Mouse (Mus musculus) cortical plate, adult 2 months (tissue): ENCODE data around the gene Vmn1r152. TPM values are rescaled to one million over a fixed set of nuclear protein-coding genes. Genes with fewer than 3 reads are reported as not detected.
"Not testable (repeated sequence)": the region's sequence is repeated elsewhere in the genome, so short reads cannot be mapped to it uniquely, and the experiment has no call there.

Experiments
- H3K27ac ChIP-seq: fragments of 200-500 bp; 2 replicates; pipeline ENCODE4 v1.5.1; 2012; ENCODE audit warnings: low read length, control low read depth, inconsistent platforms; ENCODE audit not compliant: insufficient read depth
- H3K4me1 ChIP-seq: fragments of 200-500 bp; 2 replicates; pipeline ENCODE4 v1.6.1; 2011; ENCODE audit warnings: low read length; ENCODE audit not compliant: control insufficient read depth, insufficient read depth
- H3K4me3 ChIP-seq: fragments of 200-500 bp; 2 replicates; pipeline ENCODE4 v1.5.1; 2011; ENCODE audit warnings: mild to moderate bottlenecking, low read length, control low read depth; ENCODE audit not compliant: insufficient read depth
- polyA plus RNA-seq: library from polyadenylated mRNA; depleted of rRNA; stranded (reverse); fragments of >200 nt; gene quantifications from 2 replicates; pipeline ENCODE4 v1.2.3, GENCODE M21; 2012; rRNA removed

Vmn1r152 gene
- not detected in 2 replicates for polyA plus RNA-seq

DNA sequence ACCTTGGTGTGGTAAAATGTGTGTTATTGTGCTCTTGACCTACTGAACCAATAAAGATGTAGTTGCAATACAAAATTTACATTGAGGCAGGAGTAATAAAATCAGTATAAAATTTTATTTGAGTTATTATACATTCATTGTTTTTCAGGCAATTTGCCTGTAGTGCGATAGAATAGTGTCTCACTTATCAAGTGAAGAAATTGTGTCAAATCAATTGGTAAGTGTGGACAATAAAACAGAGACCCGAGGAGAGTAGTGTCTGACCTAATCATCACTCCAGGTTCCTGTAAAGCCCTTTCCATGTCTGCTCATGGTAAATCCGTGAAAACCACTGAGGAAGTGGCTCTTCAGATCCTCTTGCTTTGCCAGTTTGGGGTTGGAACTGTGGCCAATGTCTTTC lies at the start of gene Vmn1r152:
Vmn1r152 (plus strand) TSS at position 301 of the 400 bp plus-strand sequence.
- H3K4me3 ChIP-seq, H3K27ac ChIP-seq, H3K4me1 ChIP-seq: not testable (repeated sequence)

DNA sequence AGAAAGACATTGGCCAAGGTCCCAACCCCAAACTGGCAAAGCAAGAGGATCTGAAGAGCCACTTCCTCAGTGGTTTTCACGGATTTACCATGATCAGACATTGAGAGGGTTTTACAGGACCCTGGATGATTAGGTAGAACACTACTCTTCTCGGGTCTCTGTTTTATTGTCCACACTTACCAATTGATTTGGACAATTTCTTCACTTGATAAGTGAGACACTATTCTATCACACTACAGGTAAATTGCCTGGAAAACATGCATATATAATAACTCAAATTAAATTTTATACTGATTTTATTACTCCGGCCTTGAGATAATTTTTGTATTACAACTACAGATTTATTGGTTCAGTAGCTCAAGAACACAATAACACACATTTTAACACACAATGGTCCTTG lies 23.2 kb upstream of the Vmn1r152 start, which contains the start of gene Vmn1r151:
Vmn1r151 (minus strand) TSS at position 101 of the 400 bp plus-strand sequence.
- H3K4me1 ChIP-seq, H3K27ac ChIP-seq, H3K4me3 ChIP-seq: not testable (repeated sequence)

DNA sequence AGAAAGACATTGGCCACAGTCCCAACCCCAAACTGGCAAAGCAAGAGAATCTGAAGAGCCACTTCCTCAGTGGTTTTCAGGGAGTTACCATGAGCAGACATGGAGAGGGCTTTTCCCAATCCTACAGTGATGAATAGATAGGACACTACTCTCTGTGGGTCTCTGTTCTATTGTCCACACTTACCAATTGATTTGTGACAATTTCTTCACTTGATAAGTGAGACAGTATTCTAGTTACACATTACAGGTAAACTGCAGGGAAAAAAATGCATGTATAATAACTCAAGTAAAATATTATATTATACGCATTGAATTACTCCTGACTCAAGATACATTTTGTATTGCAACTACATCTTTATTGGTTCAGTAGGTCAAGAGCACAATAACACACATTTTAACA lies 12.0 kb downstream of the Vmn1r152 start, which contains the start of gene Gm8677:
Gm8677 (minus strand) TSS at position 101 of the 400 bp plus-strand sequence.
- not testable (repeated sequence) for H3K27ac ChIP-seq, H3K4me1 ChIP-seq, H3K4me3 ChIP-seq

GRCm38 (mm10) chr7:22565243-22565642 lies 42.5 kb downstream of the Vmn1r152 start, which contains the start of gene Gm4201:
Gene Gm4201, minus strand, starts transcription at chr7:22565343.
- H3K4me3 ChIP-seq, H3K27ac ChIP-seq, H3K4me1 ChIP-seq: not testable (repeated sequence)

Other genes with a start within 250 kb of the Vmn1r152 start
- not detected in 2 replicates for gene Gm4187, start 193.2 kb upstream of the Vmn1r152 start, polyA plus RNA-seq
- not detected in 2 replicates for gene Gm8660, start 151.9 kb upstream of the Vmn1r152 start, polyA plus RNA-seq
- not detected in 2 replicates for gene Vmn1r148, start 109.4 kb upstream of the Vmn1r152 start, polyA plus RNA-seq
- not detected in 2 replicates for gene Vmn1r149, start 84.7 kb upstream of the Vmn1r152 start, polyA plus RNA-seq
- not detected in 2 replicates for gene Gm10665, start 58.9 kb upstream of the Vmn1r152 start, polyA plus RNA-seq
- not detected in 2 replicates for gene Vmn1r151, start 23.3 kb upstream of the Vmn1r152 start, polyA plus RNA-seq
- not detected in 2 replicates for gene Gm8677, start 11.9 kb downstream of the Vmn1r152 start, polyA plus RNA-seq
- not detected in 2 replicates for gene Gm4201, start 42.4 kb downstream of the Vmn1r152 start, polyA plus RNA-seq
- not detected in 2 replicates for gene Gm4565, start 65.2 kb downstream of the Vmn1r152 start, polyA plus RNA-seq
- not detected in 2 replicates for gene Vmn1r155, start 135.1 kb downstream of the Vmn1r152 start, polyA plus RNA-seq
- gene Gm8693, start 169.3 kb downstream of the Vmn1r152 start, polyA plus RNA-seq = not detected in 2 replicates
- not detected in 2 replicates for gene Gm4567, start 196.7 kb downstream of the Vmn1r152 start, polyA plus RNA-seq
- not detected in 2 replicates for gene Vmn1r157, start 238.7 kb downstream of the Vmn1r152 start, polyA plus RNA-seq